In the genomic region with DNA sequence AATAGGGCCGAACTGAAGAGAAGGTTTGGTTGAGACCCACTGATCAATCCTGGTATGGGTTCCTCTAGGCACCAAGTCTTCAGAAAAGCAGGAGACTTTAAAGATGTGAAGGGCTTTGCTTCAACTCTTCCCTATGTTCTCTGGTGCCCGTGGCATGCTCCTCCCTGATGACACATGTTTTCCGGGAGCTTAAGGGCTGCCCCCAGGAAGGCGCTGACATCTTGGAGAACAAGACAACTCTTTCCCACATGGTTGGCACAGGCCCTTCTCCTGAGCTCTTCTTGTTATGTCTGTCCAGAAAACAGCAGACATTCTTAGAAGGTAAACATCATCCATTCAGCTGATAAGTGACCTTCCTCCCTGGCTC, we compare ENCODE assay signal across 8 mouse cellular contexts. TPM values are rescaled to one million over a fixed set of nuclear protein-coding genes. Genes with fewer than 3 reads are reported as not detected.
A peak's percentile ranks its signal among the peaks of the same experiment; 100 is the strongest.
DNase-seq lines count a peak whose midpoint lies in the region; ATAC-seq and TF ChIP-seq lines count a peak whose summit lies in the region.

No protein-coding gene starts in this region.

- no peak for DNase-seq in cerebellum, adult 2 months
- no peak for DNase-seq in cerebellum, postnatal 4 days (ENCODE audit: low spot score in 2 of 2)
- DNase-seq in ovary, adult 18-20 months (ENCODE audit: low spot score), result peak; percentile 33
- no peak for DNase-seq in ovary, postnatal 14 days (ENCODE audit: low spot score)
- DNase-seq in frontal cortex, postnatal 10 days (ENCODE audit: low spot score in 2 of 2), result no peak
- DNase-seq in frontal cortex, adult 2 months (ENCODE audit: extremely low spot score in 1 of 2, low spot score in 1 of 2), result no peak

- no peak overlapping the region for H3K27ac ChIP-seq in cerebellum, adult 2 months (ENCODE audit: insufficient read depth, low read length)
- no peak overlapping the region; the same call in 1 of the 2 replicates for H3K27ac ChIP-seq in limb, embryonic 15.5 days
- peak overlapping the region; percentile 43; the same call in 1 of the 2 replicates for H3K27ac ChIP-seq in small intestine, adult 2 months (ENCODE audit: insufficient read depth, low read depth, low read length)

- no peak overlapping the region for H3K9ac ChIP-seq in limb, embryonic 15.5 days

- H3K36me3 ChIP-seq in limb, embryonic 15.5 days, result no peaks in the 10 kb centered on the region
- H3K36me3 ChIP-seq in small intestine, adult 2 months (ENCODE audit: control insufficient read depth, insufficient read depth, low read length), result no peaks in the 10 kb centered on the region

- no peak for TF ChIP-seq POLR2A in cerebellum, adult 2 months (IDR thresholded peaks at IDR 0.05; ENCODE audit: borderline replicate concordance, insufficient read depth, low read length)
- TF ChIP-seq POLR2A in small intestine, adult 2 months (IDR thresholded peaks at IDR 0.05; ENCODE audit: low read depth, low read length), result no peak

- no peaks in the 10 kb centered on the region for H3K4me1 ChIP-seq in cerebellum, adult 2 months (ENCODE audit: control insufficient read depth, insufficient read depth, low read length)
- peaks cover 9% of the 10 kb centered on the region for H3K4me1 ChIP-seq in limb, embryonic 15.5 days
- H3K4me1 ChIP-seq in small intestine, adult 2 months (ENCODE audit: control insufficient read depth, insufficient read depth, insufficient read length, low read length), result peaks cover 12% of the 10 kb centered on the region

- no peak for ATAC-seq in limb, embryonic 15.5 days (ENCODE audit: insufficient number of reproducible peaks, low FRiP score, low TSS enrichment, low read depth)

- H3K4me3 ChIP-seq in cerebellum, adult 2 months (replicated peaks; ENCODE audit: insufficient read depth, low read depth, low read length), result peak overlapping the region; percentile 4
- H3K4me3 ChIP-seq in limb, embryonic 15.5 days, result peak overlapping the region; percentile 44
- peak overlapping the region; percentile 67 for H3K4me3 ChIP-seq in small intestine, adult 2 months (ENCODE audit: low read depth, low read length)

- no peak for TF ChIP-seq CTCF in cerebellum, adult 2 months (IDR thresholded peaks at IDR 0.05; ENCODE audit: borderline replicate concordance, insufficient read depth, low read depth, low read length)
- TF ChIP-seq CTCF in small intestine, adult 2 months (IDR thresholded peaks at IDR 0.05; ENCODE audit: extremely low read depth, insufficient read length, insufficient replicate concordance, low read depth, low read length), result no peak

- 37% methylated on average over 4 of the region's 4 CpGs for WGBS in cerebellum, adult 2 months
- WGBS in limb, embryonic 15.5 days, result 63% methylated on average over 4 of the region's 4 CpGs
- WGBS in small intestine, adult 2 months, result 20% methylated on average over 4 of the region's 4 CpGs

- no peaks in the 10 kb centered on the region for H3K27me3 ChIP-seq in cerebellum, adult 2 months (ENCODE audit: control insufficient read depth, insufficient read depth, low read length)
- 0 out of 2 replicates have a peak, but pooled peaks cover 3% of the 10 kb centered on the region for H3K27me3 ChIP-seq in limb, embryonic 15.5 days
- no peaks in the 10 kb centered on the region for H3K27me3 ChIP-seq in small intestine, adult 2 months (ENCODE audit: control insufficient read depth, insufficient read depth, low read length)

- no peaks in the 10 kb centered on the region for H3K9me3 ChIP-seq in limb, embryonic 15.5 days

- peak overlapping the region; percentile 75 for H3K4me2 ChIP-seq in limb, embryonic 15.5 days

RNA-seq across cellular contexts. Expression of a gene that starts 0.5 kb away (rescaled TPM):
- 0.30 and 0.79 TPM in 2 replicates for polyA plus RNA-seq in cerebellum, adult 2 months (2012; rRNA removed)
- polyA plus RNA-seq in limb, embryonic 15.5 days (2015; fragmentation: Nextera tagmentation; extraction: Ambion mirVana), result 8.2 and 8.4 TPM in 2 replicates
- 10.6 and 14.0 TPM in 2 replicates for polyA plus RNA-seq in small intestine, adult 2 months (2012; rRNA removed)
- 0.74 and 1.5 TPM in 2 replicates for polyA plus RNA-seq in frontal cortex, adult 2 months (2012; rRNA removed)

RNA-seq across cellular contexts. Expression of a gene that starts 31.2 kb away (rescaled TPM):
- not detected in 2 replicates for polyA plus RNA-seq in cerebellum, adult 2 months (2012; rRNA removed)
- 16.3 TPM in 2 replicates for polyA plus RNA-seq in limb, embryonic 15.5 days (2015; fragmentation: Nextera tagmentation; extraction: Ambion mirVana)
- 2.4 and 2.8 TPM in 2 replicates for polyA plus RNA-seq in small intestine, adult 2 months (2012; rRNA removed)
- polyA plus RNA-seq in frontal cortex, adult 2 months (2012; rRNA removed), result 0.08 and 0.27 TPM in 2 replicates

Comparison
In these comparisons a context has a peak if more than half of its experiments do, and no peak if none do; other contexts are left out.
1. H3K4me3 ChIP-seq: peak in every context shown above with its lines; median percentile 67 in small intestine, adult 2 months; 44 in limb, embryonic 15.5 days; 4 in cerebellum, adult 2 months.